Mouse (Mus musculus): ENCODE results near the gene Wdr77. TPM values are rescaled to one million over a fixed set of nuclear protein-coding genes. Genes with fewer than 3 reads are reported as not detected.

Gene Wdr77
- polyA plus RNA-seq, 1 experiment from 2014 or later, result 133 TPM

Other genes starting within 250 kb of the Wdr77 start
- gene Rap1a, start 158.0 kb upstream of the Wdr77 start, polyA plus RNA-seq (2016; fragmentation: Nextera tagmentation; extraction: Ambion mirVana), result 66.3 and 77.3 TPM in 2 replicates
- gene Adora3, start 88.5 kb upstream of the Wdr77 start, polyA plus RNA-seq (2016; fragmentation: Nextera tagmentation; extraction: Ambion mirVana), result 0.27 TPM in 1 of 2 replicates, not detected in the other
- not detected in 2 replicates for gene Tmigd3, start 88.5 kb upstream of the Wdr77 start, polyA plus RNA-seq (2016; fragmentation: Nextera tagmentation; extraction: Ambion mirVana)
- 0.65 and 0.80 TPM in 2 replicates for gene I830077J02Rik, start 26.7 kb upstream of the Wdr77 start, polyA plus RNA-seq (2016; fragmentation: Nextera tagmentation; extraction: Ambion mirVana)
- gene Atp5f1, start 730 bp downstream of the Wdr77 start, polyA plus RNA-seq (2016; fragmentation: Nextera tagmentation; extraction: Ambion mirVana), result 464 and 481 TPM in 2 replicates
- gene Ovgp1, start 14.3 kb downstream of the Wdr77 start, polyA plus RNA-seq (2016; fragmentation: Nextera tagmentation; extraction: Ambion mirVana), result 1.8 and 2.4 TPM in 2 replicates
- 1.9 and 8.9 TPM in 2 replicates for gene Pifo, start 55.3 kb downstream of the Wdr77 start, polyA plus RNA-seq (2016; fragmentation: Nextera tagmentation; extraction: Ambion mirVana)
- not detected in 2 replicates for gene Chil5, start 73.4 kb downstream of the Wdr77 start, polyA plus RNA-seq (2016; fragmentation: Nextera tagmentation; extraction: Ambion mirVana)
- gene Chia1, start 153.9 kb downstream of the Wdr77 start, polyA plus RNA-seq (2016; fragmentation: Nextera tagmentation; extraction: Ambion mirVana), result 0.12 and 0.56 TPM in 2 replicates
- 0.14 TPM in 1 of 2 replicates, not detected in the other for gene Chil3, start 208.2 kb downstream of the Wdr77 start, polyA plus RNA-seq (2016; fragmentation: Nextera tagmentation; extraction: Ambion mirVana)

All from hindbrain, embryonic 10.5 days (tissue).